Mouse (Mus musculus) forebrain, embryonic 10.5 days (tissue): Measurements from ENCODE around the gene Dgat2. TPM values are rescaled to one million over a fixed set of nuclear protein-coding genes. Genes with fewer than 3 reads are reported as not detected.
A peak's percentile ranks its signal among the peaks of the same experiment; 100 is the strongest.

Source experiments
- DNase-seq: peaks from one replicate; pipeline ENCODE4 v3.0.0-alpha.2; 2017; ENCODE audit warnings: low spot score; ENCODE audit errors: extremely low spot score
- H3K27ac ChIP-seq: fragments of 300-500 bp; sonication (generic); 2 replicates; pipeline ENCODE4 v1.5.1; 2016; ENCODE audit warnings: mild to moderate bottlenecking
- H3K27me3 ChIP-seq: fragments of 300-500 bp; sonication (generic); 2 replicates; pipeline ENCODE4 v1.6.1; 2016; ENCODE audit warnings: mild to moderate bottlenecking; ENCODE audit not compliant: poor library complexity, severe bottlenecking
- H3K36me3 ChIP-seq: fragments of 300-500 bp; sonication (generic); replicated peaks from 2 replicates; pipeline ENCODE4 v1.6.1; 2016; ENCODE audit warnings: mild to moderate bottlenecking, moderate library complexity
- H3K4me1 ChIP-seq: fragments of 300-500 bp; sonication (generic); 2 replicates; pipeline ENCODE4 v1.6.1; 2016
- H3K4me3 ChIP-seq: fragments of 300-500 bp; sonication (generic); 2 replicates; pipeline ENCODE4 v1.5.1; 2016; ENCODE audit warnings: mild to moderate bottlenecking, moderate library complexity
- H3K9me3 ChIP-seq: fragments of 300-500 bp; sonication (generic); 2 replicates; pipeline ENCODE4 v1.6.1; 2016; ENCODE audit warnings: mild to moderate bottlenecking, moderate library complexity
- WGBS: fragments of 180-500 bp; shearing (Covaris S2); methylation state at CpG from one replicate; pipeline ENCODE4 v1.1.7; 2016; 5-methylcytosine and 5-hydroxymethylcytosine counted together
- polyA plus RNA-seq: library from polyadenylated mRNA; unstranded; fragments of >200 nt; fragmentation: Nextera tagmentation; extraction: Ambion mirVana; gene quantifications from 2 replicates; pipeline ENCODE4 v1.2.1, GENCODE M21; 2016

Gene Dgat2
- polyA plus RNA-seq, 1 experiment from 2014 or later: 12.3 TPM

GRCm38 (mm10) chr7:99169717-99170403, 12.7 kb downstream of the Dgat2 start:
- H3K4me1 ChIP-seq: peaks cover 8% of the 10 kb centered on the region
- no peak overlapping the region for H3K4me3 ChIP-seq
- H3K9me3 ChIP-seq: no peaks in the 10 kb centered on the region
- no peak overlapping the region for H3K27ac ChIP-seq
- H3K36me3 ChIP-seq: no peaks in the 10 kb centered on the region
- no peak for DNase-seq
- no peaks in the 10 kb centered on the region for H3K27me3 ChIP-seq
- 89% methylated on average over 9 of the region's 9 CpGs for WGBS

GRCm38 (mm10) chr7:99168756-99169155, 13.8 kb downstream of the Dgat2 start:
- Histone ChIP-seq H3K4me1 (peaks cover 8% of the 10 kb centered on the region), H3K9me3 (no peaks in the 10 kb centered on the region), H3K27ac (no peak overlapping the region), H3K27me3 (no peaks in the 10 kb centered on the region), H3K36me3 (no peaks in the 10 kb centered on the region), H3K4me3 (no peak overlapping the region)
- no peak for DNase-seq
- WGBS: 91% methylated on average over 6 of the region's 6 CpGs

- peaks cover 8% of the 10 kb centered on the region for H3K4me1 ChIP-seq
- no peaks in the 10 kb centered on the region for H3K9me3 ChIP-seq
- no peaks in the 10 kb centered on the region for H3K36me3 ChIP-seq
- WGBS: 54% methylated on average over 5 of the region's 5 CpGs
- H3K27ac ChIP-seq: 0 out of 2 replicates have a peak overlapping the region, but pooled peaks have one; percentile 31
- H3K4me3 ChIP-seq: no peak overlapping the region
- no peaks in the 10 kb centered on the region for H3K27me3 ChIP-seq
- DNase-seq: no peak
These were observed 14.6 kb downstream of the Dgat2 start for GRCm38 (mm10) chr7:99167939-99168338.

GRCm38 (mm10) chr7:99166159-99166558, 16.4 kb downstream of the Dgat2 start:
- Histone ChIP-seq H3K27ac (no peak overlapping the region), H3K4me1 (peaks cover 17% of the 10 kb centered on the region), H3K4me3 (no peak overlapping the region), H3K36me3 (no peaks in the 10 kb centered on the region), H3K27me3 (no peaks in the 10 kb centered on the region), H3K9me3 (no peaks in the 10 kb centered on the region)
- 88% methylated on average over 8 of the region's 8 CpGs for WGBS
- DNase-seq: no peak

- peaks cover 25% of the 10 kb centered on the region for H3K4me1 ChIP-seq
- WGBS: 85% methylated on average over 7 of the region's 7 CpGs
- 0 out of 2 replicates have a peak overlapping the region, but pooled peaks have one; percentile 20 for H3K27ac ChIP-seq
- H3K27me3 ChIP-seq: no peaks in the 10 kb centered on the region
- no peaks in the 10 kb centered on the region for H3K36me3 ChIP-seq
- no peak overlapping the region for H3K4me3 ChIP-seq
- no peaks in the 10 kb centered on the region for H3K9me3 ChIP-seq
- no peak for DNase-seq
These were observed 17.6 kb downstream of the Dgat2 start for GRCm38 (mm10) chr7:99164873-99165410.

GRCm38 (mm10) chr7:99162462-99162861, 20.1 kb downstream of the Dgat2 start:
- Histone ChIP-seq H3K9me3 (no peaks in the 10 kb centered on the region), H3K27ac (no peak overlapping the region), H3K4me3 (no peak overlapping the region), H3K4me1 (peaks cover 26% of the 10 kb centered on the region), H3K36me3 (no peaks in the 10 kb centered on the region), H3K27me3 (no peaks in the 10 kb centered on the region)
- 93% methylated on average over 7 of the region's 7 CpGs for WGBS
- DNase-seq: no peak

- Histone ChIP-seq H3K27ac (peak overlapping the region; percentile 60), H3K9me3 (no peaks in the 10 kb centered on the region), H3K27me3 (no peaks in the 10 kb centered on the region), H3K4me1 (peaks cover 26% of the 10 kb centered on the region), H3K4me3 (no peak overlapping the region), H3K36me3 (no peaks in the 10 kb centered on the region)
- no peak for DNase-seq
- 91% methylated on average over 11 of the region's 11 CpGs for WGBS
These were observed 20.6 kb downstream of the Dgat2 start for GRCm38 (mm10) chr7:99161961-99162360.

- Histone ChIP-seq H3K4me3 (no peak overlapping the region), H3K36me3 (no peaks in the 10 kb centered on the region), H3K9me3 (no peaks in the 10 kb centered on the region), H3K27ac (peak overlapping the region; percentile 60), H3K4me1 (peaks cover 28% of the 10 kb centered on the region), H3K27me3 (no peaks in the 10 kb centered on the region)
- DNase-seq: no peak
- 58% methylated on average over 4 of the region's 4 CpGs for WGBS
These were observed 21.0 kb downstream of the Dgat2 start for GRCm38 (mm10) chr7:99161529-99161928.

GRCm38 (mm10) chr7:99160995-99161394, 21.5 kb downstream of the Dgat2 start:
- Histone ChIP-seq H3K4me3 (no peak overlapping the region), H3K36me3 (no peaks in the 10 kb centered on the region), H3K27ac (no peak overlapping the region), H3K4me1 (peaks cover 33% of the 10 kb centered on the region), H3K27me3 (no peaks in the 10 kb centered on the region), H3K9me3 (no peaks in the 10 kb centered on the region)
- DNase-seq: no peak
- 91% methylated on average over 7 of the region's 7 CpGs for WGBS

- Histone ChIP-seq H3K4me3 (no peak overlapping the region), H3K9me3 (no peaks in the 10 kb centered on the region), H3K27ac (0 out of 2 replicates have a peak overlapping the region, but pooled peaks have one; percentile 26), H3K36me3 (no peaks in the 10 kb centered on the region), H3K27me3 (no peaks in the 10 kb centered on the region), H3K4me1 (peaks cover 46% of the 10 kb centered on the region)
- WGBS: 80% methylated on average over 2 of the region's 2 CpGs
- DNase-seq: no peak
These were observed 23.1 kb downstream of the Dgat2 start for GRCm38 (mm10) chr7:99159446-99159845.

- no peaks in the 10 kb centered on the region for H3K27me3 ChIP-seq
- H3K27ac ChIP-seq: no peak overlapping the region
- H3K9me3 ChIP-seq: no peaks in the 10 kb centered on the region
- peaks cover 48% of the 10 kb centered on the region for H3K4me1 ChIP-seq
- H3K4me3 ChIP-seq: no peak overlapping the region
- DNase-seq: no peak
- WGBS: 75% methylated on average over 5 of the region's 5 CpGs
- no peaks in the 10 kb centered on the region for H3K36me3 ChIP-seq
These were observed 23.6 kb downstream of the Dgat2 start for GRCm38 (mm10) chr7:99158904-99159303.

- peaks cover 48% of the 10 kb centered on the region for H3K4me1 ChIP-seq
- no peak overlapping the region for H3K27ac ChIP-seq
- no peak overlapping the region for H3K4me3 ChIP-seq
- H3K9me3 ChIP-seq: no peaks in the 10 kb centered on the region
- WGBS: 91% methylated on average over 8 of the region's 8 CpGs
- DNase-seq: no peak
- H3K27me3 ChIP-seq: no peaks in the 10 kb centered on the region
- H3K36me3 ChIP-seq: no peaks in the 10 kb centered on the region
These were observed 24.5 kb downstream of the Dgat2 start for GRCm38 (mm10) chr7:99158011-99158410.

- Histone ChIP-seq H3K4me3 (no peak overlapping the region), H3K27ac (no peak overlapping the region), H3K9me3 (no peaks in the 10 kb centered on the region), H3K4me1 (peaks cover 44% of the 10 kb centered on the region), H3K27me3 (no peaks in the 10 kb centered on the region), H3K36me3 (no peaks in the 10 kb centered on the region)
- 89% methylated on average over 10 of the region's 10 CpGs for whole genome bisulfite sequencing
- no peak for DNase-seq
These were observed 25.8 kb downstream of the Dgat2 start for GRCm38 (mm10) chr7:99156737-99157136.
